Mouse (Mus musculus) Patski (cell line): ENCODE data around the gene Bckdha. TPM values are rescaled to one million over a fixed set of nuclear protein-coding genes. Genes with fewer than 3 reads are reported as not detected.

Experiments used
- ATAC-seq: fragments of 100-300 bp; one replicate; pipeline ENCODE4 v1.8.0; 2021
- CTCF ChIA-PET: fragments of 350-600 bp; sonication (Branson Sonifier 250); formaldehyde crosslinking; loops from one replicate; lab custom pipeline; 2022; ENCODE audit warnings: inconsistent platforms; lab: Charles Lee
- POLR2A ChIA-PET: fragments of 350-600 bp; sonication (Branson Sonifier 250); formaldehyde crosslinking; loops from one replicate; lab custom pipeline; 2022; ENCODE audit warnings: antibody characterized with exemption, inconsistent platforms; lab: Charles Lee
- DNase-seq: peaks from one replicate; pipeline ENCODE4 v3.0.0-alpha.2; 2011; ENCODE audit warnings: low read depth, low spot score
- H3K27me3 ChIP-seq: fragments of 371-371 bp; one replicate; pipeline ENCODE4 v1.5.1; 2021
- CTCF ChIP-seq: fragments of 100-300 bp; IDR thresholded peaks from one replicate; pipeline ENCODE4 v1.5.1; 2021
- in situ Hi-C: fragments of 300-500 bp; cut with MboI; formaldehyde crosslinking; loops from 3 replicates; pipeline ENCODE4 v1.11.1; 2018; ENCODE audit warnings: low pct_unique_long_range_greater_than_20kb, mixed read lengths
- polyA plus RNA-seq: library from polyadenylated mRNA; unstranded; gene quantifications from one replicate; pipeline ENCODE4 v1.2.3, GENCODE M21; 2021

Gene Bckdha
- polyA plus RNA-seq, 1 experiment from 2014 or later: 72.5 TPM

DNA sequence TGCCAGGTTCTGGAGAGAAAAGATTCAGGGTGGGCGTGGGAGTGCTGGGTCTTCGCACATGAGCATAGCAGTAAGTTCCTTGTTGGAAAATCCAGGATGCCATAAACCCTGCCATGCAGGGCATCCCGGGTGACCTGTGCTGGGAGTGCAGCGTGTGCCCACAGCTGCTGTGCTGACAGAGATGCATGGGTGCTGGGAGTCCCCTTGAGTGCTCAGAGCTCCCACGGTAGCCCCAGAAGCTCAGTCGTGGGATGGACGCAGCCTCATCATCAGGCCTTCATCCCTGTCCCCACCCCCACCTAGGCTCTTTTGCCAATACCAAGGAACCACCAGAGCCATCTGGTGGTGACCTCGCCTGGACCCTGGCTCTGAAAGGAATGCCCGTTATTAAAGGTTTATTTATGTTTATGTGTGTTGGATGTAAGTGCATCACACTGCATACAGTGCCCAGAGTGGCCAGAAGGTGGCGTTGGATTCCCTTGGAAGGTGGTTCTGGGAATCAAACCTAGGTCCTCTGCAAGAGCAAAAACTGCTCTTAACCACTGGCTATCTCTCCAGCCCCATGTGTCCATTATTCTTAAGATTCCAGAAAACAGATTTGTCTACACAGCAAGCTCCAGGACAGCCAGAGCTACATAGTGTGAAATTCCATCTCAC is 33.1 kb downstream of the Bckdha start:
- no peaks in the 10 kb centered on the region for H3K27me3 ChIP-seq
- CTCF ChIA-PET: no interaction called here
- in situ Hi-C loops: no loop called here
- DNase-seq (no peak), ATAC-seq (no peak)
- TF ChIP-seq CTCF: no peak
- POLR2A ChIA-PET: no interaction called here

DNA sequence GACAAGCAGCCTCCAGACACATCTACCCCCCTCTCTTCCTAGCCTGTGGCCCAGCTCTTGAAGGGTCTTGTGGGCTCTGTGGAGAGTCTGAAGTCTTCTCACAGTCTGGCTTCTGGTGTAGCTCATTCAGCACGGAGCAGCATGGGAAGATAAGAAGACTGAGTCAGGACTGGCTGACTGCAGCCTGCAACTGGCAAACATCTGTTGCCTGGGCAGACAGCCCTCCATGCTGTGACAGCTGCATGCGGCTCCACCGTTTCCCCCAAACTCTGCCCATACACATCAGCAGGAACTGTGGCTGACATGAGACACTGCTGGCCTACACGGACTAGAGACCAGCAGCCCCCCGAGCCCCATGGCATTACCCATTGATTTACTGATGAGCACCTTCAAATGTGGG is 33.9 kb downstream of the Bckdha start:
- CTCF ChIA-PET: no interaction called here
- in situ Hi-C loops: loop anchor here (5.0 kb wide), 1 partner anchor 37 kb away; no protein-coding TSS in a partner anchor
- TF ChIP-seq CTCF: no peak

DNA sequence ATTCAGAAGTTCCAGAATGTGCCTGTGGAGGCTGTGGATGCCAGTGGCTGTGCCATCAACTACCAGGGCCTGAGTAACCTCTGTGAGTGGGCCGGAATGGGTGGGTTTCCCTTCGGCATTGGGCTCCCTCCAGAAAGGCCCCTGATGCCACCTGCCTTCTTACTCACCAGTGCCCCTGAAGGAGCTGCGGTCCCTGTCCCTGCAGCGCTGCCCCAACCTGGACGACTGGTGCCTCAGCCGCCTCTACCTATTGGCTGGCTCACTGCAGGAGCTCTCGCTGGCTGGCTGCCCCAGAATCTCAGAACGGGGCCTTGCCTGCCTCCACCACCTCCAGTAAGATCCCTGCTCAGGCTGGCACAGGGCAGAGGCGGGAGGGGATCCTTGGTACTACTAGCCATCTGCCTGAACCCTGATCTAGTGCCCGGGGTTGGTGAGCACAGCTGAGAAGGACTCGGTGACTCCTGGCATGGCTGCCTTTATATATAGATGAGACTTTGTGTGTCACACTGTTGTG is 34.9 kb downstream of the Bckdha start:
- no peaks in the 10 kb centered on the region for H3K27me3 ChIP-seq
- in situ Hi-C loops: loop anchor here (5.0 kb wide), 1 partner anchor 38 kb away; no protein-coding TSS in a partner anchor
- CTCF ChIA-PET: interaction anchor here (1.9 kb wide), 1 partner anchor 65 kb away, joined by 4 read pairs; no protein-coding TSS in a partner anchor
- TF ChIP-seq CTCF: no peak
- POLR2A ChIA-PET: interaction anchor here (0.5 kb wide), 1 partner anchor 160 kb away, joined by 3 read pairs; no protein-coding TSS in a partner anchor
- DNase-seq (no peak), ATAC-seq (no peak)

More for the DNA sequence above, 33.9 kb downstream of the Bckdha start:
- POLR2A ChIA-PET: no interaction called here
- no peaks in the 10 kb centered on the region for H3K27me3 ChIP-seq
- DNase-seq (no peak), ATAC-seq (no peak)

DNA sequence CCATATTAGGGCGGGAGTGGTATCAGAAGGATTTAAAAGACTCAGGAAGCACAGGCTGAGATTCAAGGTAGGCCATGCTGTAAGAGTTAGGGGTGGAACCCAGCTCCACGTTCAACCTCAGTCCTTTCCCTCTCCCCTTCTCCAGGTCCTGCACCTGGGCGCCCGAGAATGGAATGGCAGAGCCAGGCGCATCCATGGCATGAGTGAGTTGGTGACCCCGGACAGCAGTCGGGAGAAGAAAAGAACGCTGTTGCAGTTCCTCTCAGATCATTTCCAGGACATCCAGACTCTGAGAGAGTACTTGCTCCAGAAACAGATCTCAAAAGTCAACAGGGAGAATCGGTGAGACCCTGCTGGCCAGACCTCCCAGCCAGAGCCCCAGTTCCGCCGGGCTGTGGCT is 38.0 kb downstream of the Bckdha start:
- no peak for ATAC-seq
- POLR2A ChIA-PET: no interaction called here
- in situ Hi-C loops: loop anchor here (5.0 kb wide), 1 partner anchor 42 kb away; no protein-coding TSS in a partner anchor

DNA sequence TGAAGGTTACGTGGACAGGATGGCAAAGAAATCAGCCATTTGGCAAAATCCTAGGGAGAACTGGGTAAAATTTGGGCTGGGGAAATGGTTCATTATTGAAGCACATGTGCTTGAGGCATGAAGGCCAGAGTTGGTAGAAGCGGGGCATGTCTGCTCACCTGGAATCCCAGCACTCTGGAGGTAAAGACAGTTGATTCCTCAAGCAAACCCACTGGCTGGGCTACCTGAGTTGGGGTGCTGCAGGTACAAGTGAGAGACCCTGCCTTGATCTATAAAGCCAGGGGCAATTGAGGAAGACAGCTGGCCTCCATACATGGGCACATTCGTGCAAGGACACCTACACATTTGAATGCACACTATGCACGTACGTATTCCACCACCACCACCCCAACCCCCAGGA is 38.7 kb downstream of the Bckdha start:
- in situ Hi-C loops: loop anchor here (5.0 kb wide), 1 partner anchor 42 kb away; no protein-coding TSS in a partner anchor
- CTCF ChIA-PET: interaction anchor here (1.2 to 1.3 kb wide), 2 partner anchors 18 to 180 kb away, joined by 3 read pairs; no protein-coding TSS in a partner anchor
- no peak for TF ChIP-seq CTCF
- H3K27me3 ChIP-seq: no peaks in the 10 kb centered on the region
- POLR2A ChIA-PET: no interaction called here
- DNase-seq (no peak), ATAC-seq (no peak)

More for the DNA sequence above, 38.0 kb downstream of the Bckdha start:
- DNase-seq: no peak
- CTCF ChIA-PET: interaction anchor here (1.2 to 1.3 kb wide), 2 partner anchors 19 to 180 kb away, joined by 3 read pairs; no protein-coding TSS in a partner anchor
- no peaks in the 10 kb centered on the region for H3K27me3 ChIP-seq
- no peak for TF ChIP-seq CTCF

DNA sequence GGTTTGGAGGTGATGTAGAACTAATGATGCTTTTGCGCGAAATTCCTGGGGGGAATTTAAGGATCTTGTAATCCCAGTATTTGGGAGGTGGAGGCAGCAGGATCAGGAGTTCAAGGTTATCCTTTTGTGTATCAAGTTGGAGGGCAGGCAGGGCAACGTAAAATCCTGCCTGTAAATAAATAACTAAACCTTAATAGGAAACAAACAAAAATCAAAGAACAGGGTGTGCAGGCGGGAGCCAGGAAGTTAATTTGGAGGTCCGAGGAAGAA is 39.1 kb downstream of the Bckdha start:
- ChIA-PET POLR2A (no interaction called here), CTCF (no interaction called here)
- ATAC-seq (no peak), DNase-seq (no peak)
- no peak for TF ChIP-seq CTCF
- in situ Hi-C loops: no loop called here
- no peaks in the 10 kb centered on the region for H3K27me3 ChIP-seq

DNA sequence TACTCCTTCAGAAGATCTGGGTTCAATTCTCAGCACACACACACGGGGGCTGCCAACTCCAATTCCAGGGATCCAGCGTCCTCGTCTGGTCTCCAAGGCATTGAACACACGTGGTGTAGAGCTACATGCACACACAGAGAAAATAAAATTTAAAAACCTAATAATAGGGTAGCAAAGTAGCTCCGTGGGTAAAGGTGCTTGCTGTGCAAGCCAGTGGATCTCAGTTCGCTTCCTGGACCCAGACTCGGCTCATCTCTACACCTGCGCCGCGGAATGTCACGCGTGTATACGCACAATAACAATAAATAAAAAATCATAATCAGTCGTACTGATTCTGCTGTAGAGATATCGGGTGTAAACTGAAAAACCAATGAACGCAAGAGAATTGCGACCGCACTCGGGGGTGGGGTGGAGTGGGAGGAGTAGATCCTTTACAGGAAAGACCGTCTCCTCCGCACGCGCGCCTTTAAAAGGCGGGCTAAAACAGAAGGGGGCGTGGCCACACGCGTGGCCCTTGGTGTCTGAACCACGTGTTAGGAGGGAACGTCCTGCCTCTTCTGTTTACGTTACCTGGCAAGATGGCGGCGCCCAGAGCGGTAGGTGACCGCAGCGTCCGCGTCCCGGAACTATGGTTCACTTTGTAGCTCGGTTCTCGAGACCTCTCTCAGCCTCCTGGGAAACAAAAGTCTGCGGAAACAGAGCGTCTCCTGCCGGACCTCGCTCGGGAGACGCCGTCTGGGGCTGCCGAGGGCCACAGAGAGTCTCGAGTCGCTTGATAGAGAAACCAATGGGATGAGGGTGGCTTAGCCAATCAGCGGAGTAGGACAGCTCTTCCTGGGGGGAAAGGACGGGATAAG is 39.7 kb downstream of the Bckdha start, which contains the start of gene Dmac2:
Gene Dmac2, plus strand, starts transcription at position 550 of the 857 bp plus-strand sequence.
- DNase-seq (peak; percentile 42), ATAC-seq (peak; percentile 82)
- in situ Hi-C loops: no loop called here
- TF ChIP-seq CTCF: no peak
- POLR2A ChIA-PET: no interaction called here
- CTCF ChIA-PET: no interaction called here
- H3K27me3 ChIP-seq: no peaks in the 10 kb centered on the region

DNA sequence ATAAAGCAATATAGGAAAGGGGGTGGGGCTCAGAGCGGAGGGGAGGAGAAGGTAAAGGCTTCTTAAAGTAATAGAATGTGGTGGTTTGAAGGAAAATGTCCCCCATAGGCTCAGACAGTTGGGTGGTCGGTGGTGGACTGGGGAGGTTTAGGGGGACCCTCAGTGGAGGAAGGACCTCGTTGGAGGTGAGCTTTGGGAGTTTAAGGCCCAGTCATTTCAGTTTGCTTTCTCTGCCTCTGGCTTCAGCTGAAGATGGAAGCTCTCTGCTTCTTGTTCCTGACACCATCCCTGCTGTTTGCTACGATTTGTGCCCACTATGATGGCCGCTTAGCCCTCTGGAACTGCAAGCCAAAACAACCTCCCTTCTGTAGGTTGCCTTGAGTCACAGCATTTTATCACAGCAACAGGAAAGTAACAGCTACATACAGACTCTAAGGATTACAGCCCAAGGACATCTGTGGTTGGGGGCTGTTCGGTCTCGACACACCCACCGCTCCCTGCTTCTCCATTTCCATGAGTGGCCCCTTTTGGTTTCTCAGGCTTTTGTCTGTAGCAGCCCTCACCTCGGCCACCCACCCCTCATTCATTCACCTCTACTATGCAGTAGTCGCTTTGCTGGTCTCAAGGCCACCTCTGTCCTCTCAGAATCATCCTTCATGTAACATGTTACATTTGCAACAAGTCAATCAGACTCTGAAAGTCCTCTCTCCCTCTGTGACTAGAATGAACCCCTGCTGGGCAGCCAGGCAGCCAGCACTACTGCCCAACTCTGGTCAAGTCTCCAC is 41.2 kb downstream of the Bckdha start:
- ATAC-seq (no peak), DNase-seq (no peak)
- in situ Hi-C loops: no loop called here
- POLR2A ChIA-PET: interaction anchor here (0.8 kb wide), 1 partner anchor 17 kb away, joined by 6 read pairs; no protein-coding TSS in a partner anchor
- H3K27me3 ChIP-seq: peaks cover 4% of the 10 kb centered on the region
- CTCF ChIA-PET: no interaction called here
- no peak for TF ChIP-seq CTCF

DNA sequence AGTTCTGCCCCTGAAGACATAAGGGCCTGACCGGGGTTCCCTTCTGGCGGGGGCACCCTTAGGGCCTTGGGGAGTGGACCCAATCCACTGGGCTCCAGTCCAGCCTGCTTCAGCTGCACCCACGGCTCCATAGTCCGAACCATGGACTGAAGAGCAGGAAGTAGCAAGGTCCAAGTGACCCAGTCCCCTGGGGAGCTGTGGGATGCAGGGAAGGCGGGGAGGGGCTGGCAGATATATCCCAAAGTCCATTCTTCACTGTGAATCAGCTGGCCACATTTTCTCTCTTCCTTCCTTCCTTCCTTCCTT is 43.1 kb downstream of the Bckdha start, which contains the start of gene Erich4:
Gene Erich4, minus strand, starts transcription at position 187 of the 306 bp plus-strand sequence.
- in situ Hi-C loops: no loop called here
- DNase-seq: no peak
- peaks cover 4% of the 10 kb centered on the region for H3K27me3 ChIP-seq
- CTCF ChIA-PET: no interaction called here
- no peak for ATAC-seq
- no peak for TF ChIP-seq CTCF
- POLR2A ChIA-PET: no interaction called here
